Mouse (Mus musculus) embryonic facial prominence, embryonic 10.5 days (tissue): ENCODE measurements around the gene Gm17018. TPM values are rescaled to one million over a fixed set of nuclear protein-coding genes. Genes with fewer than 3 reads are reported as not detected.

ENCODE experiments used
- DNase-seq: peaks from one replicate; pipeline ENCODE4 v3.0.0-alpha.2; 2017; ENCODE audit warnings: low spot score
- H3K27ac ChIP-seq: fragments of 300-500 bp; sonication (generic); replicated peaks from 2 replicates; pipeline ENCODE4 v1.5.1; 2016; ENCODE audit warnings: mild to moderate bottlenecking
- H3K27me3 ChIP-seq: fragments of 300-500 bp; sonication (generic); replicated peaks from 2 replicates; pipeline ENCODE4 v1.6.1; 2016; ENCODE audit warnings: low read depth, mild to moderate bottlenecking; ENCODE audit not compliant: poor library complexity, severe bottlenecking
- H3K36me3 ChIP-seq: fragments of 300-500 bp; sonication (generic); replicated peaks from 2 replicates; pipeline ENCODE4 v1.6.1; 2016; ENCODE audit warnings: mild to moderate bottlenecking, moderate library complexity
- H3K4me1 ChIP-seq: fragments of 300-500 bp; sonication (generic); 2 replicates; pipeline ENCODE4 v1.6.1; 2016
- H3K4me3 ChIP-seq: fragments of 300-500 bp; sonication (generic); 2 replicates; pipeline ENCODE4 v1.5.1; 2016; ENCODE audit warnings: mild to moderate bottlenecking, moderate library complexity
- H3K9me3 ChIP-seq: fragments of 300-500 bp; sonication (generic); 2 replicates; pipeline ENCODE4 v1.6.1; 2016; ENCODE audit warnings: mild to moderate bottlenecking
- WGBS: fragments of 180-500 bp; shearing (Covaris S2); methylation state at CpG from one replicate; pipeline ENCODE4 v1.1.7; 2016; 5-methylcytosine and 5-hydroxymethylcytosine counted together
- polyA plus RNA-seq: library from polyadenylated mRNA; unstranded; fragments of >200 nt; fragmentation: Nextera tagmentation; extraction: Ambion mirVana; gene quantifications from 2 replicates; pipeline ENCODE4 v1.2.1, GENCODE M21; 2016

Gene Gm17018
- polyA plus RNA-seq, 1 experiment from 2014 or later, result 50.3 TPM

- H3K36me3 ChIP-seq, result peaks cover 39% of the 10 kb centered on the region
- 11% methylated on average over 8 of the region's 8 CpGs for WGBS
- H3K27ac ChIP-seq, result peak overlapping the region; percentile 65
- DNase-seq, result peak; percentile 41
- peaks cover 76% of the 10 kb centered on the region for H3K27me3 ChIP-seq
- H3K4me3 ChIP-seq, result no peak overlapping the region
- peaks cover 75% of the 10 kb centered on the region for H3K4me1 ChIP-seq
- no peaks in the 10 kb centered on the region for H3K9me3 ChIP-seq
Measured at GRCm38 (mm10) chr19:45582161-45582560, 21.7 kb downstream of the Gm17018 start.

GRCm38 (mm10) chr19:45583136-45583535, 22.7 kb downstream of the Gm17018 start:
- Histone ChIP-seq H3K4me1 (peaks cover 71% of the 10 kb centered on the region), H3K4me3 (no peak overlapping the region), H3K9me3 (no peaks in the 10 kb centered on the region), H3K36me3 (peaks cover 31% of the 10 kb centered on the region), H3K27ac (no peak overlapping the region), H3K27me3 (peaks cover 76% of the 10 kb centered on the region)
- 84% methylated on average over 6 of the region's 6 CpGs for WGBS
- DNase-seq, result no peak

- Histone ChIP-seq H3K27me3 (peaks cover 68% of the 10 kb centered on the region), H3K4me1 (peaks cover 59% of the 10 kb centered on the region), H3K4me3 (no peak overlapping the region), H3K27ac (peak overlapping the region; percentile 1; the same call in 1 of the 2 replicates), H3K36me3 (peaks cover 13% of the 10 kb centered on the region), H3K9me3 (no peaks in the 10 kb centered on the region)
- no peak for DNase-seq
- WGBS, result 65% methylated on average over 9 of the region's 9 CpGs
Measured at GRCm38 (mm10) chr19:45584856-45585620, 24.6 kb downstream of the Gm17018 start.

DNA sequence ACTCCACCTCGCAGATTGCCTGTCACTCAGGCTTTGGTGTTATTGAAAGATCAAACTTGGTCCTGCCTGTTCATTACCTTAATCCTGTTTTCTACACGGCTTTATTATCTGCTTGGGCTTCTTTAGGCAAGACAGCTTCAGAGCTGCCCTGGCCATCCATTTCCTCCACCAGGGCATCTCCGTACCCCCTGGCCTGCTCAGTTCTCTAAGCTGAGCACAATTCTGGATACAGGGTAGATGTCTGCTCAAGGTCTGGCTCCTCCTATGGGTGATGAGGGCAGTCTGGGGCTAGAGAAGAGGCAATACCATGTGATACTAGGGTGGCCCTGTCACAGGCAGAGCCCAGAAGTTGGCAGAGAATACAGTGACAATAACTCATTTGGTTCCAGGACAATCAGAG, 26.4 kb downstream of the Gm17018 start:
- 65% methylated on average over 3 of the region's 3 CpGs for WGBS
- Histone ChIP-seq H3K4me1 (peaks cover 47% of the 10 kb centered on the region), H3K27me3 (peaks cover 81% of the 10 kb centered on the region), H3K9me3 (no peaks in the 10 kb centered on the region), H3K27ac (no peak overlapping the region), H3K4me3 (no peak overlapping the region), H3K36me3 (peaks cover 2% of the 10 kb centered on the region; the same call in 1 of the 2 replicates)
- DNase-seq, result no peak

GRCm38 (mm10) chr19:45587509-45588292, 27.3 kb downstream of the Gm17018 start:
- H3K4me3 ChIP-seq, result no peak overlapping the region
- no peaks in the 10 kb centered on the region for H3K9me3 ChIP-seq
- WGBS, result 81% methylated on average over 6 of the region's 6 CpGs
- peaks cover 2% of the 10 kb centered on the region; the same call in 1 of the 2 replicates for H3K36me3 ChIP-seq
- DNase-seq, result no peak
- H3K27me3 ChIP-seq, result peaks cover 85% of the 10 kb centered on the region
- H3K4me1 ChIP-seq, result peaks cover 44% of the 10 kb centered on the region
- H3K27ac ChIP-seq, result no peak overlapping the region

- peaks cover 2% of the 10 kb centered on the region; the same call in 1 of the 2 replicates for H3K36me3 ChIP-seq
- no peak overlapping the region for H3K4me3 ChIP-seq
- no peaks in the 10 kb centered on the region for H3K9me3 ChIP-seq
- H3K4me1 ChIP-seq, result peaks cover 38% of the 10 kb centered on the region
- H3K27ac ChIP-seq, result no peak overlapping the region
- 95% methylated on average over 6 of the region's 6 CpGs for WGBS
- DNase-seq, result no peak
- H3K27me3 ChIP-seq, result peaks cover 85% of the 10 kb centered on the region
Measured at GRCm38 (mm10) chr19:45589761-45590160, 29.3 kb downstream of the Gm17018 start.

GRCm38 (mm10) chr19:45591704-45592103, 31.3 kb downstream of the Gm17018 start:
- 83% methylated on average over 7 of the region's 7 CpGs for WGBS
- Histone ChIP-seq H3K4me1 (peaks cover 34% of the 10 kb centered on the region), H3K9me3 (no peaks in the 10 kb centered on the region), H3K27me3 (peaks cover 76% of the 10 kb centered on the region), H3K27ac (no peak overlapping the region), H3K4me3 (no peak overlapping the region), H3K36me3 (peaks cover 2% of the 10 kb centered on the region; the same call in 1 of the 2 replicates)
- no peak for DNase-seq

- peaks cover 77% of the 10 kb centered on the region for H3K27me3 ChIP-seq
Measured at GRCm38 (mm10) chr19:45592916-45593315, 32.5 kb downstream of the Gm17018 start.

GRCm38 (mm10) chr19:45594079-45594478, 33.7 kb downstream of the Gm17018 start:
- DNase-seq, result no peak
- peaks cover 79% of the 10 kb centered on the region for H3K27me3 ChIP-seq
- no peak overlapping the region for H3K27ac ChIP-seq
- no peaks in the 10 kb centered on the region for H3K9me3 ChIP-seq
- WGBS, result 94% methylated on average over 7 of the region's 7 CpGs
- no peak overlapping the region for H3K4me3 ChIP-seq
- H3K36me3 ChIP-seq, result no peaks in the 10 kb centered on the region
- peaks cover 33% of the 10 kb centered on the region for H3K4me1 ChIP-seq

More at GRCm38 (mm10) chr19:45592916-45593315, 32.5 kb downstream of the Gm17018 start:
- no peak overlapping the region for H3K27ac ChIP-seq
- H3K36me3 ChIP-seq, result no peaks in the 10 kb centered on the region
- no peak overlapping the region for H3K4me3 ChIP-seq
- H3K9me3 ChIP-seq, result no peaks in the 10 kb centered on the region
- peaks cover 33% of the 10 kb centered on the region for H3K4me1 ChIP-seq
- DNase-seq, result no peak
- 90% methylated on average over 9 of the region's 9 CpGs for WGBS

- H3K27ac ChIP-seq, result no peak overlapping the region
- H3K4me1 ChIP-seq, result peaks cover 33% of the 10 kb centered on the region
- H3K4me3 ChIP-seq, result no peak overlapping the region
- no peaks in the 10 kb centered on the region for H3K9me3 ChIP-seq
- WGBS, result 88% methylated on average over 6 of the region's 6 CpGs
- no peak for DNase-seq
- peaks cover 90% of the 10 kb centered on the region for H3K27me3 ChIP-seq
- 0 out of 2 replicates have a peak, but pooled peaks cover 3% of the 10 kb centered on the region for H3K36me3 ChIP-seq
Measured at GRCm38 (mm10) chr19:45595481-45595880, 35.1 kb downstream of the Gm17018 start.

DNA sequence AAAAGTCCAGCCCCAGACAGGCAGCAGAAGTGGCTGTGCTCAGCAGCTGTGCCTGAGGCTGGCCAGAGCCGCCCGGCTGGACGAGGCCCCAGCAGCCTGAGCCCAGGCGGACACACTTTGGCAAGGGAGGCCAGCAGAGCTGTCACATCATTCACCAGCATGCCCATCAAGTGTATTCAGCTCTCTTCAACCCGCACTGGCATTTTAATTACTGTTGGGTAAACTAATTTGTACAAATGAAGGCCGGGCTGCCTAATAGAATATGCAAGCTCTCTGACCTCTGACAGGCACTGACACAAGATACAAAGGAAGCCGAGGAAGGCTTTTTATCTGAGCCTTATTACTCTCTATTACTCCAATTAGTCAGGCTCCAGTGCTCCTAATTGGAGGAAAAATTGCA, 35.6 kb downstream of the Gm17018 start:
- Histone ChIP-seq H3K27me3 (peaks cover 91% of the 10 kb centered on the region), H3K36me3 (0 out of 2 replicates have a peak, but pooled peaks cover 3% of the 10 kb centered on the region), H3K9me3 (no peaks in the 10 kb centered on the region), H3K4me1 (peaks cover 33% of the 10 kb centered on the region), H3K4me3 (no peak overlapping the region), H3K27ac (no peak overlapping the region; the same call in 1 of the 2 replicates)
- DNase-seq, result peak; percentile 51
- WGBS, result 21% methylated on average over 7 of the region's 7 CpGs

GRCm38 (mm10) chr19:45596434-45596833, 36.0 kb downstream of the Gm17018 start:
- peaks cover 33% of the 10 kb centered on the region for H3K4me1 ChIP-seq
- 0 out of 2 replicates have a peak, but pooled peaks cover 3% of the 10 kb centered on the region for H3K36me3 ChIP-seq
- WGBS, result 58% methylated on average over 6 of the region's 6 CpGs
- no peaks in the 10 kb centered on the region for H3K9me3 ChIP-seq
- no peak overlapping the region for H3K4me3 ChIP-seq
- no peak overlapping the region for H3K27ac ChIP-seq
- peak; percentile 30 for DNase-seq
- H3K27me3 ChIP-seq, result peaks cover 91% of the 10 kb centered on the region
